Mouse (Mus musculus) inflammation-experienced regulatory T-cells (primary cell): ENCODE data around the gene Pglyrp3. TPM values are rescaled to one million over a fixed set of nuclear protein-coding genes. Genes with fewer than 3 reads are reported as not detected.

Source experiments
- polyA plus RNA-seq, 2 experiments: library from polyadenylated mRNA; unstranded; fragments of 100-300 nt; shearing (Covaris generic); gene quantifications; one replicate each; pipeline ENCODE4 v1.2.1; 2017

Pglyrp3 gene
- polyA plus RNA-seq, result not detected

GRCm38 (mm10) chr3:92014283-92014682 is at the start of gene Pglyrp3:
Pglyrp3 (plus strand) TSS chr3:92014583.

Other genes starting within 250 kb of the Pglyrp3 start
- under 1 TPM in 1 of 2 experiments, not detected in 1; 0.53 TPM for gene Lor, start 68.6 kb downstream of the Pglyrp3 start, polyA plus RNA-seq
- 1 to 10 TPM in 1 of 2 experiments, under 1 TPM in 1; 0.66 to 1.8 TPM for gene Prr9, start 109.4 kb downstream of the Pglyrp3 start, polyA plus RNA-seq
- gene Lelp1, start 128.2 kb downstream of the Pglyrp3 start, polyA plus RNA-seq, result not detected
- not detected for gene Sprr2a1, start 201.2 kb downstream of the Pglyrp3 start, polyA plus RNA-seq
- gene Sprr2a2, start 201.3 kb downstream of the Pglyrp3 start, polyA plus RNA-seq, result under 1 TPM in 1 of 2 experiments, not detected in 1; 0.67 TPM